Mouse (Mus musculus) liver, postnatal 0 days (tissue): ENCODE data around the gene Ms4a15.

Experiments
- CTCF ChIP-seq: sonication (generic); IDR thresholded peaks from 2 replicates; pipeline ENCODE4 v1.5.1; 2016; ENCODE audit warnings: antibody characterized with exemption, low read depth
- EP300 ChIP-seq: IDR thresholded peaks from 2 replicates; pipeline ENCODE4 v1.6.1; 2016; ENCODE audit warnings: antibody characterized with exemption, low read depth, mild to moderate bottlenecking

DNA sequence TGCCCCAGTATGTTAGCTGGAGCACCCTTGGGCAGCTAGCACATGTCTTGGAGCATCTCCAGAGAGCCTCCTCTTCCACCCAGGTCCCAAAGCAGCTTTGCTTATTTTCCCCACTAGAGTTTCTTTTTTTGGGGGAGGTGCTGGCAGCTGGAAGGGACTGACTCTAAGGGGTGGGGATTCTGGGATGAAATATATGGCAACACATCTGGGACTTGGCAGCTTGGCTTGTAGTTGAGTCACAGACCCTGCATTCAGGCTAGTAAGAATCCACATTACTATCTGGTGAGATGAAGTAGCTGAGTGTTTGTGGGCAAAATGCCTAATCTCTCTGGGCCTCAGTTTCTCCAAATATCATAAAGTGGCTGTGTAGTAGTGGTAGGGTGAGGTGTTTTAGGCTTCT, 1.1 kb downstream of the Ms4a15 start:
- TF ChIP-seq CTCF (no peak), EP300 (no peak)
